Comparison of ENCODE assay signal across 8 mouse cellular contexts in the genomic region with DNA sequence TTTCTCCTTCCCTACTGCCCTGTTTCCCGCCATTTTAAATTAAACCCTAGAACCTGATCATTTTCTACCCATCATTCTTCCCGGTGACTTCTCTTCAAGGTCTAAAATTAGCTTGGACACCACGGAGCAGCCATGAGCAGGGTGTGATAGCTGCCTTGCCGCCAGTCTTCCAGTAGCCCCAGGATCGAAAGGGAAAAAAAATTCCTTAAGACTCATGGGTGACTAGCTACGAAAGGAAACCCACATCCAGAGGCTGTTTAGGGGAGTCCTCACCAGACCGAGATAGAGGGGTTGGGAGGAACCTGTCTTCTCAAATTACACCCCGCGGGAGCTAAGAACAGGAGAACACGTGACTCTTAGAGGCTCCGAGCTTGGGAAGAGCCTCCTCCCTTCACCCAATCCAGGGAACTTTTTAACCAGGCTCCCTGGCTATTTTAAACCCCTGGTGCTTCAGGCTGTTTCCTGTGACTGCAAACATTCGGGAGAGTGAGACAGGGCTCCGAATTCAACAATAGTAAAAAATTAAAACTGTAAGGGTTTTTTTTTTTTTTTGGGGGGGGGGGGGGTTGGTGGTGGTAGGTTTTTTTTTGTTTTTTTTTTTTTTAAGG. TPM values are rescaled to one million over a fixed set of nuclear protein-coding genes. Genes with fewer than 3 reads are reported as not detected.
DNase-seq lines count a peak whose midpoint lies in the region; ATAC-seq and TF ChIP-seq lines count a peak whose summit lies in the region.

No protein-coding gene starts in this region.

- H3K79me2 ChIP-seq in heart, adult 2 months (replicated peaks; ENCODE audit: control insufficient read depth, insufficient read depth, low read length), result no peaks in the 10 kb centered on the region

- H3K9ac ChIP-seq in heart, adult 2 months (ENCODE audit: low read depth, low read length), result peak overlapping the region; percentile 75
- H3K9ac ChIP-seq in lung, embryonic 14.5 days, result peak overlapping the region; percentile 52

- 2% methylated on average over 13 of the region's 13 CpGs for WGBS in heart, adult 2 months
- 2% methylated on average over 13 of the region's 13 CpGs for WGBS in lung, embryonic 14.5 days
- WGBS in olfactory bulb, adult 2 months, result under 1% methylated on average over 13 of the region's 13 CpGs

- H3K27ac ChIP-seq in heart, adult 2 months, result peak overlapping the region; percentile 83
- H3K27ac ChIP-seq in lung, embryonic 14.5 days (ENCODE audit: low read depth), result peak overlapping the region; percentile 42; the same call in 1 of the 2 replicates
- 0 out of 2 replicates have a peak overlapping the region, but pooled peaks have one; percentile 68 for H3K27ac ChIP-seq in olfactory bulb, adult 2 months (ENCODE audit: insufficient read depth, low read depth, low read length)

- no peaks in the 10 kb centered on the region for H3K27me3 ChIP-seq in heart, adult 2 months (ENCODE audit: control insufficient read depth, insufficient read depth, low read length)
- no peaks in the 10 kb centered on the region for H3K27me3 ChIP-seq in lung, embryonic 14.5 days (ENCODE audit: insufficient read depth, low read length)

- peak; percentile 70 for TF ChIP-seq POLR2A in heart, adult 2 months (IDR thresholded peaks at IDR 0.05; ENCODE audit: insufficient read depth, low read depth, low read length)
- TF ChIP-seq POLR2A in olfactory bulb, adult 2 months (IDR thresholded peaks at IDR 0.05; ENCODE audit: insufficient read depth, low read depth, low read length), result no peak

- H3K9me3 ChIP-seq in lung, embryonic 14.5 days (ENCODE audit: low read depth, low read length), result no peaks in the 10 kb centered on the region

- H3K4me1 ChIP-seq in heart, adult 2 months (ENCODE audit: control insufficient read depth, insufficient read depth, low read length), result peaks cover 4% of the 10 kb centered on the region
- 0 out of 2 replicates have a peak, but pooled peaks cover 2% of the 10 kb centered on the region for H3K4me1 ChIP-seq in lung, embryonic 14.5 days (ENCODE audit: insufficient read depth)
- peaks cover 5% of the 10 kb centered on the region; the same call in 1 of the 2 replicates for H3K4me1 ChIP-seq in olfactory bulb, adult 2 months (ENCODE audit: control insufficient read depth, insufficient read depth, low read length)

- TF ChIP-seq CTCF in heart, adult 2 months (IDR thresholded peaks at IDR 0.05), result no peak
- no peak for TF ChIP-seq CTCF in lung, embryonic 14.5 days (IDR thresholded peaks at IDR 0.05; ENCODE audit: low read depth)
- TF ChIP-seq CTCF in olfactory bulb, adult 2 months (IDR thresholded peaks at IDR 0.05; ENCODE audit: insufficient read depth, low read depth, low read length), result no peak

- intact Hi-C loops in heart, adult 2 months (cut with DNase I), result loop anchor here (2.0 to 5.0 kb wide), 2 partner anchors 38 to 62 kb away; no protein-coding TSS in a partner anchor

- peak; percentile 52 for DNase-seq in adrenal gland, adult 2 months
- DNase-seq in adrenal gland, postnatal 4 days (ENCODE audit: low spot score in 2 of 2), result no peak
- DNase-seq in brain, adult 2 months (ENCODE audit: low read depth, low spot score), result peak; percentile 77
- peak; percentile 49 to 74 for DNase-seq in heart, adult 2 months
- DNase-seq in kidney, adult 11 months, result peak; percentile 86
- peak; percentile 86 for DNase-seq in lung, embryonic 14.5 days
- DNase-seq in frontal cortex, postnatal 10 days (ENCODE audit: low spot score in 2 of 2), result no peak

- H3K36me3 ChIP-seq in heart, adult 2 months (ENCODE audit: control insufficient read depth, insufficient read depth, low read length), result peaks cover 3% of the 10 kb centered on the region; the same call in 1 of the 2 replicates
- H3K36me3 ChIP-seq in lung, embryonic 14.5 days (ENCODE audit: insufficient read depth), result no peaks in the 10 kb centered on the region

- peak; percentile 95 for ATAC-seq in lung, embryonic 14.5 days (ENCODE audit: insufficient read depth)

- peak overlapping the region; percentile 77 for H3K4me2 ChIP-seq in lung, embryonic 14.5 days

- TF ChIP-seq EP300 in heart, adult 2 months (IDR thresholded peaks at IDR 0.05; ENCODE audit: insufficient read depth, low read depth, low read length), result 0 out of 2 replicates have a peak, but pooled peaks have one; percentile 27

- H3K4me3 ChIP-seq in heart, adult 2 months, result peak overlapping the region; percentile 53
- H3K4me3 ChIP-seq in lung, embryonic 14.5 days (ENCODE audit: low read depth, low read length), result peak overlapping the region; percentile 37
- peak overlapping the region; percentile 27 for H3K4me3 ChIP-seq in olfactory bulb, adult 2 months (ENCODE audit: insufficient read depth, low read depth, low read length)

RNA-seq across cellular contexts. Expression of a gene that starts 5.0 kb away (rescaled TPM):
- total RNA-seq in adrenal gland, adult 2 months (2021), result 1 to 10 TPM; 6.7 to 8.5 TPM
- 0.66 and 0.97 TPM in 2 replicates for polyA plus RNA-seq in adrenal gland, adult 2 months (2012; rRNA removed)
- total RNA-seq in adrenal gland, postnatal 4 days (2021), result 10 to 100 TPM; 10.3 to 11.0 TPM
- 10 to 100 TPM in 1 of 2 experiments, 1 to 10 TPM in 1; 8.5 to 10.4 TPM for total RNA-seq in heart, adult 2 months (2021)
- 2.7 and 4.6 TPM in 2 replicates for polyA plus RNA-seq in heart, adult 2 months (2012; rRNA removed)
- 2.5 and 3.2 TPM in 2 replicates for polyA plus RNA-seq in lung, embryonic 14.5 days (2014; fragmentation: Nextera tagmentation; extraction: Ambion mirVana)
- polyA plus RNA-seq in olfactory bulb, adult 2 months (2012; ENCODE audit: insufficient read depth, insufficient read length, low replicate concordance, missing spikeins), result not detected in 2 replicates

Comparison
In these comparisons a context has a peak if more than half of its experiments do, and no peak if none do; other contexts are left out.
1. DNase-seq: peak in adrenal gland, adult 2 months (single experiment), brain, adult 2 months (single experiment), heart, adult 2 months (2 of 2), kidney, adult 11 months (single experiment) and lung, embryonic 14.5 days (single experiment); none in adrenal gland, postnatal 4 days (0 of 2) and frontal cortex, postnatal 10 days (0 of 2).
2. Peak in every context shown above with its lines, with median percentiles within 50 percentile points of each other: H3K27ac ChIP-seq and H3K4me3 ChIP-seq.